Mouse (Mus musculus) CH12.LX (cell line): ENCODE measurements around the gene Prn. TPM values are rescaled to one million over a fixed set of nuclear protein-coding genes. Genes with fewer than 3 reads are reported as not detected.

Experiments used
- DNase-seq: peaks from one replicate; pipeline ENCODE4 v3.0.0-alpha.2; 2013; ENCODE audit errors: extremely low read depth
- H3K27ac ChIP-seq: 2 replicates; pipeline ENCODE4 v1.5.1; 2012; ENCODE audit warnings: low read depth, mild to moderate bottlenecking, control low read depth, moderate library complexity; ENCODE audit not compliant: insufficient read depth
- H3K27me3 ChIP-seq: replicated peaks from 2 replicates; pipeline ENCODE3; 2012; ENCODE audit warnings: inconsistent platforms
- H3K36me3 ChIP-seq, 2 experiments: replicated peaks in 1 of 2; 2 replicates each; pipeline versions ENCODE3 to v1.6.1; 2012; ENCODE audit warnings: inconsistent platforms in 1 of 2, low read length in 1 of 2, mild to moderate bottlenecking in 1 of 2, mixed read lengths in 1 of 2, moderate library complexity in 1 of 2; ENCODE audit not compliant: control insufficient read depth in 1 of 2, insufficient read depth in 1 of 2
- H3K4me1 ChIP-seq, 2 experiments: 2 replicates each; pipeline ENCODE4 v1.6.1; 2012; ENCODE audit warnings: inconsistent platforms in 1 of 2, moderate library complexity in 1 of 2; ENCODE audit not compliant: insufficient read depth in 2 of 2, control insufficient read depth in 1 of 2
- H3K4me2 ChIP-seq: 2 replicates; pipeline ENCODE4 v1.6.1; 2012; ENCODE audit warnings: low read depth, mild to moderate bottlenecking, control low read depth; ENCODE audit not compliant: poor library complexity, insufficient read depth, severe bottlenecking
- H3K4me3 ChIP-seq, 3 experiments: fragments of 150-350 bp in 1 of 3; sonication (generic) in 1 of 3; replicated peaks in 1 of 3; 2 replicates each; pipeline versions ENCODE3 to v1.5.1; 2011 to 2012; ENCODE audit warnings: low read depth in 2 of 3, low read length in 2 of 3, mild to moderate bottlenecking in 2 of 3, moderate library complexity in 2 of 3, control low read depth in 1 of 3, improper control_type of control experiment in 1 of 3, inconsistent platforms in 1 of 3, mixed read lengths in 1 of 3; ENCODE audit not compliant: poor library complexity in 1 of 3
- H3K79me2 ChIP-seq: replicated peaks from 2 replicates; pipeline ENCODE4 v1.6.1; 2012; ENCODE audit warnings: mild to moderate bottlenecking, moderate library complexity; ENCODE audit not compliant: control insufficient read depth, poor library complexity, insufficient read depth, severe bottlenecking; ENCODE audit errors: extremely low read depth
- H3K9ac ChIP-seq: 2 replicates; pipeline ENCODE4 v1.6.1; 2012; ENCODE audit warnings: low read depth, mild to moderate bottlenecking, control low read depth, moderate library complexity; ENCODE audit not compliant: insufficient read depth
- H3K9me3 ChIP-seq: replicated peaks from 2 replicates; pipeline ENCODE3; 2012; ENCODE audit warnings: low read length, inconsistent platforms, mixed read lengths
- BHLHE40 ChIP-seq: IDR thresholded peaks from 2 replicates; pipeline ENCODE4 v1.6.1; 2011; ENCODE audit warnings: mild to moderate bottlenecking, low read depth, low read length, improper control_type of control experiment
- CHD2 ChIP-seq: IDR thresholded peaks from 2 replicates; pipeline ENCODE4 v1.6.1; 2011; ENCODE audit warnings: low read length, improper control_type of control experiment
- CTCF ChIP-seq, 2 experiments: IDR thresholded peaks in 1 of 2; conservative IDR thresholded peaks in 1 of 2; 2 replicates each; pipeline ENCODE4 v1.5.1; 2011 to 2012; ENCODE audit warnings: low read depth in 2 of 2, low read length in 2 of 2, improper control_type of control experiment in 1 of 2, inconsistent platforms in 1 of 2, mild to moderate bottlenecking in 1 of 2, moderate library complexity in 1 of 2
- ELF1 ChIP-seq: IDR thresholded peaks from 2 replicates; pipeline ENCODE4 v1.6.1; 2014; ENCODE audit warnings: low read depth, mild to moderate bottlenecking, inconsistent platforms, low read length, improper control_type of control experiment
- EP300 ChIP-seq: IDR thresholded peaks from 2 replicates; pipeline ENCODE4 v1.6.1; 2011; ENCODE audit warnings: low read length, improper control_type of control experiment
- GABPA ChIP-seq: IDR thresholded peaks from 2 replicates; pipeline ENCODE4 v1.6.1; 2012; ENCODE audit warnings: low read depth, low read length, improper control_type of control experiment, inconsistent platforms; ENCODE audit not compliant: insufficient replicate concordance
- IRF4 ChIP-seq: IDR thresholded peaks from 2 replicates; pipeline ENCODE4 v1.6.1; 2014; ENCODE audit warnings: low read depth, mild to moderate bottlenecking, inconsistent platforms, low read length, improper control_type of control experiment
- JUND ChIP-seq: conservative IDR thresholded peaks from 2 replicates; pipeline ENCODE4 v1.6.1; 2011; ENCODE audit warnings: low read depth, low read length, improper control_type of control experiment
- MAFK ChIP-seq: IDR thresholded peaks from 2 replicates; pipeline ENCODE4 v1.6.1; 2011; ENCODE audit warnings: low read length, improper control_type of control experiment; ENCODE audit not compliant: insufficient replicate concordance
- MAX ChIP-seq: IDR thresholded peaks from 2 replicates; pipeline ENCODE4 v1.6.1; 2011; ENCODE audit warnings: low read length, improper control_type of control experiment
- MAZ ChIP-seq: IDR thresholded peaks from 2 replicates; pipeline ENCODE4 v1.6.1; 2012; ENCODE audit warnings: low read depth, mild to moderate bottlenecking, inconsistent platforms, low read length, improper control_type of control experiment, moderate library complexity
- MYC ChIP-seq: IDR thresholded peaks from 2 replicates; pipeline ENCODE4 v1.6.1; 2011; ENCODE audit warnings: low read depth, mild to moderate bottlenecking, improper control_type of control experiment, low read length
- NRF1 ChIP-seq: IDR thresholded peaks from 2 replicates; pipeline ENCODE4 v1.6.1; 2014; ENCODE audit warnings: low read depth, mild to moderate bottlenecking, inconsistent platforms, low read length, improper control_type of control experiment, moderate library complexity
- POLR2AphosphoS2 ChIP-seq: IDR thresholded peaks from 2 replicates; pipeline ENCODE4 v1.6.1; 2011; ENCODE audit warnings: low read depth, low read length, improper control_type of control experiment
- SIN3A ChIP-seq: IDR thresholded peaks from 2 replicates; pipeline ENCODE4 v1.6.1; 2012; ENCODE audit warnings: low read length, improper control_type of control experiment, inconsistent platforms
- SMC3 ChIP-seq: IDR thresholded peaks from 2 replicates; pipeline ENCODE4 v1.6.1; 2011; ENCODE audit warnings: low read depth, low read length, improper control_type of control experiment
- TBP ChIP-seq: conservative IDR thresholded peaks from 2 replicates; pipeline ENCODE4 v1.6.1; 2011; ENCODE audit warnings: low read depth, low read length, improper control_type of control experiment
- UBTF ChIP-seq: IDR thresholded peaks from 2 replicates; pipeline ENCODE4 v1.6.1; 2012; ENCODE audit warnings: low read depth, mild to moderate bottlenecking, inconsistent platforms, low read length, improper control_type of control experiment, moderate library complexity
- USF1 ChIP-seq: IDR thresholded peaks from 2 replicates; pipeline ENCODE4 v1.6.1; 2014; ENCODE audit warnings: low read depth, mild to moderate bottlenecking, inconsistent platforms, low read length, improper control_type of control experiment
- ZC3H11A ChIP-seq: IDR thresholded peaks from 2 replicates; pipeline ENCODE4 v1.6.1; 2012; ENCODE audit warnings: low read depth, mild to moderate bottlenecking, inconsistent platforms, low read length, improper control_type of control experiment
- ZMIZ1 ChIP-seq: IDR thresholded peaks from 2 replicates; pipeline ENCODE4 v1.6.1; 2012; ENCODE audit warnings: low read depth, mild to moderate bottlenecking, inconsistent platforms, low read length, improper control_type of control experiment
- ZNF384 ChIP-seq: IDR thresholded peaks from 2 replicates; pipeline ENCODE4 v1.6.1; 2012; ENCODE audit warnings: low read depth, low read length, improper control_type of control experiment, inconsistent platforms
- dilution Hi-C: fragments of 300-500 bp; cut with MboI; formaldehyde crosslinking; loops from 2 replicates; pipeline ENCODE4 v1.14.3; 2020; ENCODE audit warnings: low sequenced_read_pairs; ENCODE audit not compliant: extremely low pct_unique_long_range_greater_than_20kb, extremely low pct_ligation_motif_present
- in situ Hi-C: fragments of 300-500 bp; cut with MboI; formaldehyde crosslinking; loops from 3 replicates; pipeline ENCODE4 v1.14.3; 2019; ENCODE audit warnings: low sequenced_read_pairs, low pct_ligation_motif_present, low pct_unique_long_range_greater_than_20kb, mixed read lengths
- polyA plus RNA-seq: library from polyadenylated mRNA; unstranded; fragments of >175 nt; gene quantifications from 2 replicates; pipeline ENCODE4 v1.2.1, GENCODE M21; 2012; ENCODE audit warnings: low read depth; ENCODE audit not compliant: insufficient read length
- total RNA-seq, 2 experiments: library from RNA; depleted of rRNA; stranded (reverse); fragments of 300-350 nt in 1 of 2; fragments of >200 nt in 1 of 2; gene quantifications; 2 replicates each; pipeline ENCODE4 v1.2.3; 2012 to 2014

Prn gene
- total and polyA plus RNA-seq, 3 experiments, result not detected

- no peak for DNase-seq
- H3K4me1 ChIP-seq, result peaks cover 0 to 8% of the 10 kb centered on the region in 2 experiments; a peak in 1 of 4 replicates
- TF ChIP-seq POLR2AphosphoS2, result no peak
- no peak for TF ChIP-seq USF1
- TF ChIP-seq CTCF (conservative IDR thresholded peaks at IDR 0.05 in 1 of 2, IDR thresholded peaks at IDR 0.05 in 1 of 2; ENCODE audit: low read depth in 2 of 2, low read length in 2 of 2), result no peak
- no peak for TF ChIP-seq SMC3
- no peak for TF ChIP-seq IRF4
- TF ChIP-seq NRF1, result no peak
- TF ChIP-seq EP300, result no peak
- TF ChIP-seq MAX, result no peak
- no peak for TF ChIP-seq UBTF
- TF ChIP-seq BHLHE40, result no peak
- no peak overlapping the region for H3K4me3 ChIP-seq
- H3K36me3 ChIP-seq, result no peaks in the 10 kb centered on the region
- H3K9ac ChIP-seq, result no peak overlapping the region
- dilution Hi-C loops (no loop called here), in situ Hi-C loops (loop anchor here (25.0 kb wide), 1 partner anchor 516 kb away; no protein-coding TSS in a partner anchor)
- no peak overlapping the region for H3K27ac ChIP-seq
- no peaks in the 10 kb centered on the region for H3K27me3 ChIP-seq
- H3K9me3 ChIP-seq, result no peaks in the 10 kb centered on the region
- H3K4me2 ChIP-seq, result no peak overlapping the region
- no peaks in the 10 kb centered on the region for H3K79me2 ChIP-seq
Observed at GRCm38 (mm10) chr2:131971098-131971497, 61.3 kb downstream of the Prn start.

GRCm38 (mm10) chr2:131976663-131977062 is 66.9 kb downstream of the Prn start:
- Histone ChIP-seq H3K27ac (no peak overlapping the region), H3K27me3 (no peaks in the 10 kb centered on the region), H3K4me2 (no peak overlapping the region), H3K4me3 (no peak overlapping the region), H3K9ac (no peak overlapping the region), H3K4me1 (peaks cover 0 to 26% of the 10 kb centered on the region in 2 experiments; a peak in 2 of 4 replicates), H3K9me3 (peaks cover 10% of the 10 kb centered on the region), H3K36me3 (no peaks in the 10 kb centered on the region), H3K79me2 (no peaks in the 10 kb centered on the region)
- in situ Hi-C loops, result no loop called here
- dilution Hi-C loops, result no loop called here
- peak; percentile 49 for DNase-seq
- TF ChIP-seq MAZ, result no peak
- TF ChIP-seq USF1, result no peak
- TF ChIP-seq IRF4, result no peak
- 0 out of 2 replicates have a peak, but pooled peaks have one; percentile 24 for TF ChIP-seq ZNF384
- no peak for TF ChIP-seq JUND

- Histone ChIP-seq H3K36me3 (no peaks in the 10 kb centered on the region), H3K9me3 (peaks cover 10% of the 10 kb centered on the region), H3K4me1 (peaks cover 2 to 34% of the 10 kb centered on the region in 2 experiments), H3K79me2 (no peaks in the 10 kb centered on the region), H3K27me3 (no peaks in the 10 kb centered on the region), H3K4me2 (no peak overlapping the region), H3K27ac (no peak overlapping the region), H3K4me3 (no peak overlapping the region), H3K9ac (no peak overlapping the region)
- DNase-seq, result no peak
- in situ Hi-C loops, result loop anchor here (5.0 to 10.0 kb wide), 2 partner anchors 151 to 264 kb away; partner anchors contain the start of gene Tmem230
- no peak for TF ChIP-seq MYC
- no peak for TF ChIP-seq ZMIZ1
- no peak for TF ChIP-seq SIN3A
- TF ChIP-seq GABPA, result no peak
- TF ChIP-seq TBP, result no peak
- TF ChIP-seq MAFK, result no peak
- TF ChIP-seq ZC3H11A, result no peak
- TF ChIP-seq ELF1, result no peak
- TF ChIP-seq CHD2, result no peak
- TF ChIP-seq CTCF (conservative IDR thresholded peaks at IDR 0.05 in 1 of 2, IDR thresholded peaks at IDR 0.05 in 1 of 2; ENCODE audit: low read depth in 2 of 2, low read length in 2 of 2), result no peak
- no peak for TF ChIP-seq MAX
- dilution Hi-C loops, result no loop called here
Observed at GRCm38 (mm10) chr2:131980866-131981265, 71.1 kb downstream of the Prn start.
